In the genomic region with DNA sequence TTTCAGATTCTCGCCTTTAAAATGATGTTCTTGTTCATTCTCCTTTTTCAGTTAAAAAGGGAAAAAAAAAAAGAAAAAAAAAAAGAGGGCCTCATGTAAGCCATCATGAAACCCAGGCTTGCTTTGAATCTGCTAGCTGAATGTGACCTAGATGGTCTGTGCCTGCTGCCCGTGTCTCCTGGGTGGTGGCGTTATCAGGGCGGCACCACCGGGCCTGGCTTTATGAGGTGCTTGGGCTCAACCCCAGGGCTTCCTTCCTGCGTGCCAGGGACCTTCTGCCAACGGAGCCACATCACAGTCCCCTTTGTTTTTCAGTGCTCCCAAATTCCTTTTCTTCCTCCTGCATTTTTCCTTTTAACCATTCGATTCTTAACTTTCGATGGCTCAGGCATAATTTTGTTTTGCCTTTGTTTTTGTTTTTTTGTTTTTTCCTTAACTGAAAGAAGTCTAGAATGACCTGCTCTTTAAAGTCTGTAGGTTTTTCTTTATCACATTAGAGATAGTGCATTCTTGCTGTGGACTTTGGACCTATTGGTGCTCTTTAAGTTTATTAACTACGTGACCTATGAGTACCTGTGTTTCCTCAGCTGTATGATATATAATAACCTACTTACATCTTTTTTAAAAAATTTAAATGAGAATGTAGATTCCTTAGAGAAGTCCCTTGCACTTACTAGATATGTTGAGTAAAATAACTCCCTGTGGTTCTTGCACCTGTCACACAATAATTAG, we compare ENCODE assay signal across 17 mouse cellular contexts. TPM values are rescaled to one million over a fixed set of nuclear protein-coding genes. Genes with fewer than 3 reads are reported as not detected.
A peak's percentile ranks its signal among the peaks of the same experiment; 100 is the strongest.
DNase-seq lines count a peak whose midpoint lies in the region; ATAC-seq and TF ChIP-seq lines count a peak whose summit lies in the region.
"Had no signal": no experiment of that assay in that cellular context is flagged by ENCODE, and none has a peak within 500 bp of the region (broad histone marks: within the 10 kb centered on the region; RNA-seq: fewer than 3 reads in every experiment).

No protein-coding gene starts in this region.

- no peak overlapping the region for H3K9ac ChIP-seq in intestine, embryonic 15.5 days
- H3K9ac ChIP-seq in liver, postnatal 0 days (replicated peaks): 0 out of 2 replicates have a peak overlapping the region, but pooled peaks have one; percentile 16
- no peak overlapping the region for H3K9ac ChIP-seq in stomach, postnatal 0 days (ENCODE audit: low read length)
- H3K9ac ChIP-seq: hindbrain, embryonic 14.5 days; neural tube, embryonic 15.5 days had no signal

- TF ChIP-seq EP300 in liver, postnatal 0 days (IDR thresholded peaks at IDR 0.05; ENCODE audit: low read depth): peak; percentile 72
- TF ChIP-seq EP300 in stomach, postnatal 0 days (optimal IDR thresholded peaks at IDR 0.05): no peak

- 0 out of 2 replicates have a peak, but pooled peaks cover 5% of the 10 kb centered on the region for H3K4me1 ChIP-seq in kidney, adult 2 months (ENCODE audit: control insufficient read depth, insufficient read depth, low read length)
- H3K4me1 ChIP-seq in intestine, embryonic 15.5 days (replicated peaks): 0 out of 2 replicates have a peak, but pooled peaks cover 5% of the 10 kb centered on the region
- peaks cover 36% of the 10 kb centered on the region for H3K4me1 ChIP-seq in liver, postnatal 0 days (ENCODE audit: insufficient read depth)
- H3K4me1 ChIP-seq in stomach, postnatal 0 days (replicated peaks; ENCODE audit: control insufficient read depth, insufficient read depth): 0 out of 2 replicates have a peak, but pooled peaks cover 2% of the 10 kb centered on the region
- H3K4me1 ChIP-seq: megakaryocyte, embryonic 14.5 days had no signal

- peak overlapping the region; percentile 2; the same call in 1 of the 2 replicates for H3K27ac ChIP-seq in kidney, adult 2 months (ENCODE audit: insufficient read depth, low read depth, low read length)
- 0 out of 2 replicates have a peak overlapping the region, but pooled peaks have one; percentile 36 for H3K27ac ChIP-seq in intestine, embryonic 15.5 days
- peak overlapping the region; percentile 64 for H3K27ac ChIP-seq in liver, postnatal 0 days (ENCODE audit: low read depth)
- no peak overlapping the region for H3K27ac ChIP-seq in stomach, postnatal 0 days (replicated peaks)
- H3K27ac ChIP-seq: hindbrain, embryonic 14.5 days; neural tube, embryonic 15.5 days had no signal

- H3K4me3 ChIP-seq in kidney, adult 2 months (ENCODE audit: insufficient read depth, low read depth, low read length): no peak overlapping the region
- H3K4me3 ChIP-seq in intestine, embryonic 15.5 days (replicated peaks): no peak overlapping the region
- H3K4me3 ChIP-seq in liver, postnatal 0 days (ENCODE audit: low read depth, low read length): no peak overlapping the region
- H3K4me3 ChIP-seq in stomach, postnatal 0 days (ENCODE audit: low read depth, low read length): no peak overlapping the region
- H3K4me3 ChIP-seq: megakaryocyte, embryonic 14.5 days; neural tube, embryonic 15.5 days had no signal

- no peaks in the 10 kb centered on the region for H3K9me3 ChIP-seq in intestine, embryonic 15.5 days
- no peaks in the 10 kb centered on the region for H3K9me3 ChIP-seq in liver, postnatal 0 days (ENCODE audit: low read length)
- H3K9me3 ChIP-seq in stomach, postnatal 0 days (ENCODE audit: control insufficient read depth, low read length): no peaks in the 10 kb centered on the region
- H3K9me3 ChIP-seq: neural tube, embryonic 15.5 days had no signal

- no peak for TF ChIP-seq CTCF in kidney, adult 2 months (conservative IDR thresholded peaks at IDR 0.05; ENCODE audit: insufficient read depth, insufficient read length, low read depth, low read length)
- TF ChIP-seq CTCF in liver, postnatal 0 days (IDR thresholded peaks at IDR 0.05; ENCODE audit: low read depth): no peak
- no peak for TF ChIP-seq CTCF in stomach, postnatal 0 days (IDR thresholded peaks at IDR 0.05; ENCODE audit: low read depth)

- H3K4me2 ChIP-seq in intestine, embryonic 15.5 days (replicated peaks): peak overlapping the region; percentile 9; the same call in 1 of the 2 replicates
- H3K4me2 ChIP-seq in liver, postnatal 0 days (ENCODE audit: low read depth, low read length): peak overlapping the region; percentile 27; the same call in 1 of the 2 replicates
- H3K4me2 ChIP-seq in stomach, postnatal 0 days (replicated peaks; ENCODE audit: low read depth): no peak overlapping the region
- H3K4me2 ChIP-seq: hindbrain, embryonic 14.5 days; neural tube, embryonic 15.5 days had no signal

- DNase-seq in kidney, adult 2 months: no peak
- DNase-seq in kidney, adult 8-10 months: no peak
- DNase-seq in liver, postnatal 0 days: peak; percentile 71
- DNase-seq in stomach, postnatal 0 days (ENCODE audit: low spot score): peak; percentile 33
- DNase-seq in cerebellum, adult 18-20 months: no peak
- no peak for DNase-seq in adipocyte (ENCODE audit: low spot score)
- DNase-seq in adrenal gland, postnatal 36 days: no peak
- DNase-seq: adrenal gland, postnatal 10 days; cerebellum, adult 11 months; gastrocnemius, postnatal 36 days; retina, postnatal 1 day; thymus, postnatal 14 days had no signal

- 76% methylated on average over 10 of the region's 10 CpGs for WGBS in kidney, adult 2 months
- 64% methylated on average over 10 of the region's 10 CpGs for WGBS in intestine, embryonic 15.5 days
- WGBS in liver, postnatal 0 days (ENCODE audit: insufficient replicate concordance): 53% methylated on average over 10 of the region's 10 CpGs
- WGBS in stomach, postnatal 0 days: 65% methylated on average over 10 of the region's 10 CpGs

- peaks cover 7% of the 10 kb centered on the region for H3K36me3 ChIP-seq in kidney, adult 2 months (ENCODE audit: control insufficient read depth, insufficient read depth, low read length)
- H3K36me3 ChIP-seq in intestine, embryonic 15.5 days: peaks cover 5% of the 10 kb centered on the region
- H3K36me3 ChIP-seq in liver, postnatal 0 days (replicated peaks; ENCODE audit: insufficient read depth, low read length): peaks cover 16% of the 10 kb centered on the region
- peaks cover 8% of the 10 kb centered on the region; the same call in 1 of the 2 replicates for H3K36me3 ChIP-seq in stomach, postnatal 0 days (ENCODE audit: control insufficient read depth, insufficient read depth, low read length)

- no peak for TF ChIP-seq POLR2A in kidney, adult 2 months (IDR thresholded peaks at IDR 0.05; ENCODE audit: low read depth, low read length)

- H3K27me3 ChIP-seq in kidney, adult 2 months (replicated peaks; ENCODE audit: control insufficient read depth, insufficient read depth, low read length): no peaks in the 10 kb centered on the region
- no peaks in the 10 kb centered on the region for H3K27me3 ChIP-seq in intestine, embryonic 15.5 days (replicated peaks)
- H3K27me3 ChIP-seq in liver, postnatal 0 days (ENCODE audit: insufficient read depth, low read length): no peaks in the 10 kb centered on the region
- H3K27me3 ChIP-seq in stomach, postnatal 0 days (ENCODE audit: control insufficient read depth, insufficient read depth, low read length): no peaks in the 10 kb centered on the region
- H3K27me3 ChIP-seq: neural tube, embryonic 15.5 days had no signal

- peak; percentile 88 for ATAC-seq in intestine, embryonic 15.5 days
- ATAC-seq in liver, postnatal 0 days: peak; percentile 88
- ATAC-seq in stomach, postnatal 0 days (ENCODE audit: low FRiP score, low TSS enrichment): no peak
- ATAC-seq: forebrain, embryonic 16.5 days had no signal

RNA-seq across cellular contexts. Expression of a gene that starts 7.5 kb away (rescaled TPM):
- polyA plus RNA-seq in kidney, adult 2 months (2012; rRNA removed): 98.1 and 123 TPM in 2 replicates
- polyA plus RNA-seq in intestine, embryonic 15.5 days (2015; fragmentation: Nextera tagmentation; extraction: Ambion mirVana): 83.2 and 84.5 TPM in 2 replicates
- 44.6 and 55.4 TPM in 2 replicates for polyA plus RNA-seq in liver, postnatal 0 days (2015; fragmentation: Nextera tagmentation; extraction: Ambion mirVana)
- polyA plus RNA-seq in stomach, postnatal 0 days (2015; fragmentation: Nextera tagmentation; extraction: Ambion mirVana): 126 and 137 TPM in 2 replicates
- total RNA-seq in adrenal gland, postnatal 36 days (2021): 100 to 1,000 TPM; 253 to 287 TPM

Comparison
In these comparisons a context has a peak if more than half of its experiments do, and no peak if none do; other contexts are left out.
1. DNase-seq: peak in liver, postnatal 0 days (single experiment) and stomach, postnatal 0 days (single experiment); none in kidney, adult 2 months (single experiment), kidney, adult 8-10 months (0 of 2), cerebellum, adult 18-20 months (0 of 2), adipocyte (single experiment) and adrenal gland, postnatal 36 days (0 of 2).